Mouse (Mus musculus): ENCODE measurements at regions not wholly inside any gene's neighbourhood (a gene's known extent, or its start where the extent isn't known, plus 50 kb on each side); places are given as distances from the start of the nearest gene placed in this dataset.

- TF ChIP-seq POLR2A (IDR thresholded peaks at IDR 0.05; ENCODE audit: borderline replicate concordance, extremely low read depth, low read depth, low read length) (no peak), CTCF (IDR thresholded peaks at IDR 0.05; ENCODE audit: insufficient read depth, low read length) (no peak)
These were observed 138.8 kb upstream of the Pgr start for GRCm38 (mm10) chr9:8760876-8761275.
